Mouse (Mus musculus) granulocyte monocyte progenitor cell, adult 5-6 weeks (primary cell): ENCODE results near the gene Phf1. TPM values are rescaled to one million over a fixed set of nuclear protein-coding genes. Genes with fewer than 3 reads are reported as not detected.
A peak's percentile ranks its signal among the peaks of the same experiment; 100 is the strongest.
"Not testable (repeated sequence)": the region's sequence is repeated elsewhere in the genome, so short reads cannot be mapped to it uniquely, and the experiment has no call there.

Experiments used
- ATAC-seq: replicated peaks from 2 replicates; pipeline ENCODE4 v1.8.0; 2016; ENCODE audit warnings: mild to moderate bottlenecking, moderate TSS enrichment, inconsistent platforms; ENCODE audit not compliant: poor library complexity, severe bottlenecking
- total RNA-seq, 2 experiments: library from RNA; stranded (forward) in 1 of 2; stranded (reverse) in 1 of 2; fragments of 200-712, 200-1000 nt in 1 of 2; fragments of >200 nt in 1 of 2; fragmentation: Nextera tagmentation in 1 of 2; gene quantifications; 2 replicates each; pipeline ENCODE4 v1.2.3; 2014 to 2017

Gene Phf1
- total RNA-seq (2014; fragmentation: Nextera tagmentation) (3.4 and 9.3 TPM in 2 replicates), total RNA-seq (2017) (1.4 and 2.1 TPM in 2 replicates)

- ATAC-seq = peak; percentile 93
Observed at GRCm38 (mm10) chr17:26932839-26933398, at the start of gene Phf1. TSS of gene Phf1 (plus strand) at chr17:26933052.

GRCm38 (mm10) chr17:26883585-26883984, 49.3 kb upstream of the Phf1 start:
- no peak for ATAC-seq

GRCm38 (mm10) chr17:26884995-26885926, 47.6 kb upstream of the Phf1 start:
- peak; percentile 86 for ATAC-seq

GRCm38 (mm10) chr17:26886047-26886749, 46.7 kb upstream of the Phf1 start:
- peak; percentile 96 for ATAC-seq

GRCm38 (mm10) chr17:26887926-26888325, 44.9 kb upstream of the Phf1 start:
- ATAC-seq = no peak

GRCm38 (mm10) chr17:26892635-26893375, 40.0 kb upstream of the Phf1 start:
- ATAC-seq = no peak

GRCm38 (mm10) chr17:26893492-26893891, 39.4 kb upstream of the Phf1 start:
- ATAC-seq = no peak

- no peak for ATAC-seq
Observed at GRCm38 (mm10) chr17:26894342-26894741, 38.5 kb upstream of the Phf1 start.

- ATAC-seq = peak; percentile 68
Observed at GRCm38 (mm10) chr17:26895578-26895977, 37.3 kb upstream of the Phf1 start.

GRCm38 (mm10) chr17:26900916-26901315, 31.9 kb upstream of the Phf1 start:
- ATAC-seq = no peak

- ATAC-seq = no peak
Observed at GRCm38 (mm10) chr17:26904320-26904719, 28.5 kb upstream of the Phf1 start.

GRCm38 (mm10) chr17:26907506-26907905, 25.3 kb upstream of the Phf1 start:
- not testable (repeated sequence) for ATAC-seq

- ATAC-seq = no peak
Observed at GRCm38 (mm10) chr17:26915248-26915647, 17.6 kb upstream of the Phf1 start.

GRCm38 (mm10) chr17:26916711-26917482, 16.0 kb upstream of the Phf1 start, which contains the start of gene Kifc5b:
TSS of gene Kifc5b (plus strand) at chr17:26917091.
- peak; percentile 99 for ATAC-seq

- ATAC-seq = not testable (repeated sequence)
Observed at GRCm38 (mm10) chr17:26917560-26917959, 15.3 kb upstream of the Phf1 start.

GRCm38 (mm10) chr17:26918343-26918742, 14.5 kb upstream of the Phf1 start:
- no peak for ATAC-seq

GRCm38 (mm10) chr17:26919516-26919915, 13.3 kb upstream of the Phf1 start:
- not testable (repeated sequence) for ATAC-seq

- not testable (repeated sequence) for ATAC-seq
Observed at GRCm38 (mm10) chr17:26922368-26922767, 10.5 kb upstream of the Phf1 start.

- not testable (repeated sequence) for ATAC-seq
Observed at GRCm38 (mm10) chr17:26925414-26925813, 7.4 kb upstream of the Phf1 start.
